Mouse (Mus musculus): ENCODE measurements at regions not wholly inside any gene's neighbourhood (a gene's known extent, or its start where the extent isn't known, plus 50 kb on each side); places are given as distances from the start of the nearest gene placed in this dataset.

DNA sequence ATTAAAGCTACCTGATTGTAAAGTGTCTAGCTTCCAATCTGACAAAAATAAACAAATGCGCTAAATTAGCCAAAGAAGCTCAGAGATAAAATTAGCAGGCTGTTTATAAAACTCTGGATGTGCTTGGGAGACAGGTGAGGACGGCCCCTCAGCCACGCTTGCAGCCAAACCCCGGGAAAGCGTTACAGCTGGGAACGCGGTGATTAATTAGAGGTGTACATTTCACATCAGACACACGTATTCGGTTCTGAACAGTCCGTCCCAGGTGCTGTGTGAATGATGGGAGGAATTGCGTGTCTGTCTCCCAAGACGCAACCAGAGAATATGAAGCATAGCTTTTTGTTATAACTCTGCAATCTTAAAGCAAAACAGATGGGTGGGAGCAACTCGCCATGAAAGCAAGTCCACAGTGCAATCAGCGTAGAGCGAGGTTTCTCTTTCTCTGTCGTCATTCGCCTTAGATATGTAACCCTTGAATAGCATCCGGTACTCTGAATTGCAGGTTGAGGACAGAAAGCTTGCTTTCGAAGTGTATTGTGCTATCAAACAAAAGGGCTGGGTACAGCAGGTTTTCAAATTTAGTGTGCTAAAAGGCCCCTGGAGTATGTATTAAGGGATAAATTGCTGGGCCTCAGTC is 123.0 kb upstream of the Fn1 start:
- H3K36me3 ChIP-seq, result no peaks in the 10 kb centered on the region
- no peak for ATAC-seq (replicated peaks; ENCODE audit: insufficient number of reproducible peaks, insufficient read depth, low FRiP score, low read depth)
- no peak overlapping the region for H3K27ac ChIP-seq
- no peaks in the 10 kb centered on the region for H3K4me1 ChIP-seq (replicated peaks)
- WGBS, result 68% methylated on average over 19 of the region's 19 CpGs
- no peak overlapping the region for H3K9ac ChIP-seq
- no peaks in the 10 kb centered on the region for H3K9me3 ChIP-seq (replicated peaks)
- peak overlapping the region; percentile 13; the same call in 1 of the 2 replicates for H3K4me2 ChIP-seq
- H3K27me3 ChIP-seq, result no peaks in the 10 kb centered on the region
- no peak overlapping the region for H3K4me3 ChIP-seq

DNA sequence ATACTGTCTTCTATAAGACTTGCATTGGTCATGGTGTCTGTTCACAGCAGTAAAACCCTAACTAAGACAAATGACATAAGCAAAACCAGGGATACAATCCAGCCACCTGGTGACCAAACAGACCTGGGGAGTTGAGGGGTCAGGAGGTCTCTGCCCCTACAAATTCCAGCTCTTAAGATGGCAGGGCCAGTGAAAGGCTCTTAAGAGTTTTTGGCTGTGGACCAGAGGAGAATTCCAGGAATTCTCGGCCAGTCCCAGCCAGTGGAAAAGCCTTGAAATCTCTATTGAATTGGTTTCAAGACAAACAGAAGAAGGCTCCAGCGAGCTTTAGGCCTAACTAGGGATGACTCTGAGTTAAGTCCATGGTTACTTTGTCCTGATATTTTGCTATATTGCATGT is 119.5 kb upstream of the Fn1 start:
- Histone ChIP-seq H3K27ac (no peak overlapping the region), H3K36me3 (no peaks in the 10 kb centered on the region), H3K9ac (no peak overlapping the region), H3K4me2 (no peak overlapping the region), H3K27me3 (no peaks in the 10 kb centered on the region), H3K9me3 (replicated peaks) (no peaks in the 10 kb centered on the region), H3K4me3 (no peak overlapping the region), H3K4me1 (replicated peaks) (no peaks in the 10 kb centered on the region)
- 54% methylated on average over 2 of the region's 2 CpGs for WGBS
- no peak for ATAC-seq (replicated peaks; ENCODE audit: insufficient number of reproducible peaks, insufficient read depth, low FRiP score, low read depth)

DNA sequence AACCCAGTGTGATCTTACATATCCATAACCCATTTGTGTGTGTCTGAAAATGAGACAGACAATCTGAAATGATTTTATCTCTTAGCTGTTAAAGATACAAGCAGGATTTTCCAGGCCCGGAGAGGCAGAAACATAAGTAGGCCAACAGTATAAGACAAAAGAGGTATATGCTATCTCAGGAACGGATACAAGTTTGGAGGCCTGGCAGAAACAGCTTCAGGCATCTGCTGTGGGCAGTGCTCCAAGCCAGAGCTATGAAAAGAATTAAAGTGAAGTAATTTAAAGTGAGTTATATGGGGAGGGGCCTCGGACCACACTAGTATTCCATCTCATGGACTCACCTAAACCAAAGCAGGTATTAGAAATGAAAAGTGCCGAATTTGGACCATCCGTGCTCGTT is 118.8 kb upstream of the Fn1 start:
- ATAC-seq (replicated peaks; ENCODE audit: insufficient number of reproducible peaks, insufficient read depth, low FRiP score, low read depth), result no peak
- Histone ChIP-seq H3K4me3 (no peak overlapping the region), H3K9me3 (replicated peaks) (no peaks in the 10 kb centered on the region), H3K4me1 (replicated peaks) (no peaks in the 10 kb centered on the region), H3K27ac (no peak overlapping the region), H3K9ac (no peak overlapping the region), H3K36me3 (no peaks in the 10 kb centered on the region), H3K4me2 (no peak overlapping the region), H3K27me3 (no peaks in the 10 kb centered on the region)
- 64% methylated on average over 6 of the region's 6 CpGs for WGBS

DNA sequence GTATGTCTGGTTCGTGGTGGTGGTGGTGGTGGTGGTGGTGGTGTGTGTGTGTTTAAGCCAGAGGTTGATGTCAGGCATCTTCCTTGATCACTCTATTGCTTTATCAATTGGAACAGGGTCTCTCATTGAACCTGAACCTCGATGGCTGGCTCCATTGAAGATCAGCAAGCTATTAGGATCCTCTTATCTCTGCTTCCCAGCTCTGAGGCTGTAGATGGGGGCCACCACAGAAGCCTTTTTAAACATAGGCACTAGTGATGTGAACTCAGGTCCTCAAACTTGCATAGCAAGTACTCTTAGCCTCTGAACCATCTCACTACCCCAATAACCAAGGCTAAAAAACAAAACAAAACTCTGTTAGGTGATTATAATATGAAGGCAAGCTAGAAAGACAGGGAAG is 116.6 kb upstream of the Fn1 start:
- ATAC-seq (replicated peaks; ENCODE audit: insufficient number of reproducible peaks, insufficient read depth, low FRiP score, low read depth), result no peak
- Histone ChIP-seq H3K4me2 (no peak overlapping the region), H3K9ac (no peak overlapping the region), H3K27ac (no peak overlapping the region), H3K4me3 (no peak overlapping the region), H3K4me1 (replicated peaks) (no peaks in the 10 kb centered on the region), H3K27me3 (no peaks in the 10 kb centered on the region), H3K36me3 (no peaks in the 10 kb centered on the region), H3K9me3 (replicated peaks) (no peaks in the 10 kb centered on the region)
- 52% methylated on average over 2 of the region's 2 CpGs for WGBS

DNA sequence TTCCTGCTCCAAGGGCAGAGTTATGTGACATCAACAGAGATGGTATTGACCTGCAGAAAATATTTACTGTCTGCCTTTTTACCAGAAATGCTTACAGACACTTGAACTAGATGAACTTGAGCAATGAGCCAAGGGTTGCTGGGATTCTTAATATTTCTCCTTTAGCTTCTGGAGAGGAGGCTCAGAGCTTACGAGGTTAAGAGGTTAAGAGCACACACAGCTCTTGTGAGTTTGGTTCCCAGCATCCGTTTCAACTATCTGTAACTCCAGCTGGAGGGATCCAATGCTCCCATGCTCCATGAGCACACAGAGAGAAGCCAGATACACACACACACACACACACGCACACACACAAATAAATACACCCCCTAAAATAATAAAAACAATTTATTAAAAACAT is 114.7 kb upstream of the Fn1 start:
- Histone ChIP-seq H3K36me3 (no peaks in the 10 kb centered on the region), H3K4me3 (no peak overlapping the region), H3K27ac (no peak overlapping the region), H3K9me3 (replicated peaks) (no peaks in the 10 kb centered on the region), H3K4me1 (replicated peaks) (no peaks in the 10 kb centered on the region), H3K9ac (no peak overlapping the region), H3K4me2 (no peak overlapping the region), H3K27me3 (no peaks in the 10 kb centered on the region)
- 72% methylated on average over 3 of the region's 3 CpGs for WGBS
- ATAC-seq (replicated peaks; ENCODE audit: insufficient number of reproducible peaks, insufficient read depth, low FRiP score, low read depth), result no peak

DNA sequence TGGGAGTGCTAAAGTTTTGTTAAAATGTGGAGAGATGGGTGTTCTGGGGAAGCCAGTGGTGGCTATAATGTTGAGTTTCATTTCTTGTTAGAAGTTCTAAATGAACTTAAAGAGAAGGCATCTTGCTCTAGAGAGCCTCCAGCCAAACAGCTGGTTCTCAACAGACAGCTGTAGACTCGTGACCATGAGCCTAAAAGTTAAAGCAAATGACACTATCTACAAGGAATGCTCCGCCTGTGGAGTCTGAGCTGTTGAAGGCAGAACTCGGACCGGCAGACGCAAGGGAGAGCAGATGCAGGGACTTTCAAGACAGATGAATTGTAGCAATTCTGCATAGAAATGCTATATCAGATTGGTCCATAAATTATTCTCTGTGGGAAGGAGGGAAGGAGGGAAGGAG is 114.1 kb upstream of the Fn1 start:
- Histone ChIP-seq H3K36me3 (no peaks in the 10 kb centered on the region), H3K27ac (no peak overlapping the region), H3K4me3 (no peak overlapping the region), H3K9me3 (replicated peaks) (no peaks in the 10 kb centered on the region), H3K4me1 (replicated peaks) (no peaks in the 10 kb centered on the region), H3K9ac (no peak overlapping the region), H3K27me3 (no peaks in the 10 kb centered on the region), H3K4me2 (no peak overlapping the region)
- WGBS, result 33% methylated on average over 5 of the region's 5 CpGs
- no peak for ATAC-seq (replicated peaks; ENCODE audit: insufficient number of reproducible peaks, insufficient read depth, low FRiP score, low read depth)

DNA sequence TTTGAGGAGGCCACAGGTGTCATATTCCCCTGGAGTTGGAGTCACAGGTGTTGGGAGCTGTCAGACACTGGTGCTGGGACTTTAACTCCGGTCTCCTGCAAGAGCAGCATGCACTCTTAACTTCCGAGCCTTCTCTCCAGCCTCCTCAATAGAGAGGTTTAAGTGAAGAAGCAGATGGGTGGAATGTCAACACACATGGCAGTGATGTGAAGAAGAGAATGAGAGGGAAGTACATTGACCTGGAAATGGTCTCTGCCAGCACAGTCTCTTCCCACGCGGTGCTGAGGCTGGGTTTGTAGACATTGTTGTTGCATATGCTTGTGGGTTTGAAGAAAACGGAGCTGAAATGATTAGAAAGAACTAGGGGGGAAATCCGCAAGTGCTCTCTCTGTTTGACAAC is 112.0 kb upstream of the Fn1 start:
- Histone ChIP-seq H3K9ac (no peak overlapping the region), H3K4me2 (no peak overlapping the region), H3K4me3 (no peak overlapping the region), H3K9me3 (replicated peaks) (no peaks in the 10 kb centered on the region), H3K27ac (no peak overlapping the region), H3K36me3 (no peaks in the 10 kb centered on the region), H3K4me1 (replicated peaks) (no peaks in the 10 kb centered on the region), H3K27me3 (no peaks in the 10 kb centered on the region)
- no peak for ATAC-seq (replicated peaks; ENCODE audit: insufficient number of reproducible peaks, insufficient read depth, low FRiP score, low read depth)
- 58% methylated on average over 6 of the region's 6 CpGs for WGBS

DNA sequence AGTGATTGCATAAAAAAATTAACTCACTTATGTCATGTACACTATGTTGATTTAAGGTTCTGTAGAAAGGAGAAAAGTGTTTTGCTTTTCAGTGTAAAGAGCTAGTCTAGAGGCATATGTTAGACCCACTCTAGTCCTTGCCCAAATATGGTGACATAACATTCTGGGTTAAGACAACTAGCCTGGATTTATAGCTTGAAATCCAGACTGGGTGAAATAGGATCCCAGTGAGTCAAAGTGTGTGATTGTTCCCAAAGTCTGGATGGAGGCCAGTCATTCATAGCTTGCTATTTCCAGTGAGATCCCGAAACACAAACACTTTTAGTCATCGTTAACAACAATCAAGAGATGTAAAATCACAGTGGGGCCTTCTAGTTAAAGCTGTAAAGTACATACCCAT is 110.5 kb upstream of the Fn1 start:
- no peaks in the 10 kb centered on the region for H3K9me3 ChIP-seq (replicated peaks)
- no peak overlapping the region for H3K4me3 ChIP-seq
- no peaks in the 10 kb centered on the region for H3K36me3 ChIP-seq
- H3K27ac ChIP-seq, result no peak overlapping the region
- H3K9ac ChIP-seq, result no peak overlapping the region
- no peak overlapping the region for H3K4me2 ChIP-seq
- H3K27me3 ChIP-seq, result no peaks in the 10 kb centered on the region
- H3K4me1 ChIP-seq (replicated peaks), result no peaks in the 10 kb centered on the region
- 46% methylated on average over 2 of the region's 2 CpGs for WGBS
- ATAC-seq (replicated peaks; ENCODE audit: insufficient number of reproducible peaks, insufficient read depth, low FRiP score, low read depth), result no peak

DNA sequence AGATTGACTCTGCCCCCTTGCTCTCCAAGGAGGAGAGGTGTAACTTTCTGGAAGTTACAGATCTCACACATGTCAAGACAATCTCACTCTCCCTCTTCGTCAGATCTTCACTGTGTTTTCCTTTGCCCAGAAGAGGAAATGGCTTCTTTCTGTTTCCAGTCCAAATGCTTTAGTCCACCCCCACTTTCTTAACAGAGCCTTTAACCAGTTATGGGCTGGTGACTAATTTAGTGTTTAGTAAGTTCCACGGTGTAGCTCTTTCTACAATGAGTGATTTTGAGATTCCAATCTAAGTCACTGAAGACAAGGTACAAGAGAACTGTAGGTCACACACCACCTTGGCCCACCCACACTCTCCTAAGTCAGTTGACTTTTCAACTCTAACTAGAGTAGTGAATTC is 107.3 kb upstream of the Fn1 start:
- no peak for ATAC-seq (replicated peaks; ENCODE audit: insufficient number of reproducible peaks, insufficient read depth, low FRiP score, low read depth)
- WGBS, result 48% methylated on average over 2 of the region's 2 CpGs

DNA sequence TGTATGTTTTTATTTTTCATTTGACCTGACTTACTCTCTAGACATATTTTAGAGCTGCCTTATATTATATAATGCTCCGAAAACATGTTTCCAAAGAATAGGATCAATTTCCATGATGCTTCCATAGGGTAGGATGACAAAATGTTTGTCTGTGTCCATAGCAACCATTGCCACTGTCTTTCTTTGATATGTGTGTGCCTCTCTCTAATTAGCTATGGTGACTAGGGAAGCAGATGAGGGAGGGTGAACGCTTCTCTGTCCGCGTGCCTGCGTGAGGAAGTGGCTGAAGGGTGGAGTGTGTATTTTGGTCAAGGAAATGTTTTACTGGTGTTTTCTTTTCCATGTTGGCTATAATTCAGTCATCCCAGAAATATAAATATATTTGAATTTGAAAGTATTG is 104.2 kb upstream of the Fn1 start:
- 71% methylated on average over 5 of the region's 5 CpGs for WGBS
- Histone ChIP-seq H3K9me3 (replicated peaks) (no peaks in the 10 kb centered on the region), H3K27me3 (no peaks in the 10 kb centered on the region), H3K36me3 (no peaks in the 10 kb centered on the region), H3K4me1 (replicated peaks) (no peaks in the 10 kb centered on the region), H3K27ac (no peak overlapping the region), H3K9ac (no peak overlapping the region), H3K4me2 (no peak overlapping the region), H3K4me3 (no peak overlapping the region)
- no peak for ATAC-seq (replicated peaks; ENCODE audit: insufficient number of reproducible peaks, insufficient read depth, low FRiP score, low read depth)

More for the DNA sequence above, 107.3 kb upstream of the Fn1 start:
- H3K4me2 ChIP-seq, result no peak overlapping the region
- no peaks in the 10 kb centered on the region for H3K4me1 ChIP-seq (replicated peaks)
- no peak overlapping the region for H3K27ac ChIP-seq
- no peak overlapping the region for H3K4me3 ChIP-seq
- H3K27me3 ChIP-seq, result no peaks in the 10 kb centered on the region
- H3K9me3 ChIP-seq (replicated peaks), result no peaks in the 10 kb centered on the region
- no peak overlapping the region for H3K9ac ChIP-seq
- H3K36me3 ChIP-seq, result no peaks in the 10 kb centered on the region

DNA sequence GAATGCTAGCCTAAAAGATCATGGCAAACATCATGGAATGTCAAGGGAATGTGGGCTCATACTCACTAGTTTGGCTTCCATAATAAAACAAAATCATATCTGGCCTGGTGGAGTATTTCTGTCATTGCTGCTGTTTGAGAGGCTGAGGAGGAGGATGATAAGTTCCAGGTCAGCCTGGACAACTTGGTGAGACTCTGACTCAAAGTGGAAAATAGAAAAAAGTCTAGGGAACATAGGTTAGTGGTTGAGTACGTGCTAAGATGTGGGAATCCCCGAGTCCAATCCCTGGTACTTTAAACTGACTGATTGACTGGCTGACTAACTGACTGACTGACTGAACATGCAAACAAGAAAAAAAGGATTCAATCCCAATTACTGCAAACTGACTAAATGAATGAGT is 103.2 kb upstream of the Fn1 start:
- no peaks in the 10 kb centered on the region for H3K36me3 ChIP-seq
- no peak for ATAC-seq (replicated peaks; ENCODE audit: insufficient number of reproducible peaks, insufficient read depth, low FRiP score, low read depth)
- no peak overlapping the region for H3K4me3 ChIP-seq
- no peaks in the 10 kb centered on the region for H3K9me3 ChIP-seq (replicated peaks)
- no peaks in the 10 kb centered on the region for H3K27me3 ChIP-seq
- H3K4me2 ChIP-seq, result no peak overlapping the region
- no peak overlapping the region for H3K27ac ChIP-seq
- H3K9ac ChIP-seq, result no peak overlapping the region
- WGBS, result 56% methylated on average over 2 of the region's 2 CpGs
- H3K4me1 ChIP-seq (replicated peaks), result no peaks in the 10 kb centered on the region

DNA sequence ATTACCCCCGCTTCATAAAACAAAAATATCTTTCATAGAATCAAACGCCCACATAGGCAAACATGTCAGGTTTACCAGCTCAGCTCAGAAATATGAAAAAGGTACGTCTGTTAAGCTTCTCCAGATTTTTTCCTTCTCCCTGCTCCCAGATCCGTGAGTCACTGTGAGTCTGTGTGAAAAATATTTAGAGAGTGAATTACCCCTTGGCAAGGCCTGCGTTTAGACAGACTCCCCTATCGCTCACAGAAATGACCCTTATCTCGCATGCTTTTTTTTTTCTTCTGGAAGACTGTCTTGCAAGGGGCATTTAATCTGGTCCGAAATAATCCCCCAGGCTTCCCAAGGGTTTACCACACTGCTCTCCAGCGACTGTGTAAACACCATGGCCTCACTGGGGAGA is 102.4 kb upstream of the Fn1 start:
- ATAC-seq (replicated peaks; ENCODE audit: insufficient number of reproducible peaks, insufficient read depth, low FRiP score, low read depth), result no peak
- no peaks in the 10 kb centered on the region for H3K27me3 ChIP-seq
- no peak overlapping the region for H3K4me2 ChIP-seq
- H3K9ac ChIP-seq, result no peak overlapping the region
- H3K4me1 ChIP-seq (replicated peaks), result no peaks in the 10 kb centered on the region
- H3K9me3 ChIP-seq (replicated peaks), result no peaks in the 10 kb centered on the region
- H3K27ac ChIP-seq, result no peak overlapping the region
- WGBS, result 31% methylated on average over 9 of the region's 9 CpGs
- H3K4me3 ChIP-seq, result no peak overlapping the region
- no peaks in the 10 kb centered on the region for H3K36me3 ChIP-seq
